Mouse (Mus musculus) NIH3T3 (cell line): Measurements from ENCODE around the gene Cyp11a1.

Source experiments
- DNase-seq: peaks from one replicate; pipeline ENCODE4 v3.0.0-alpha.2; 2012; ENCODE audit warnings: low read depth

Cyp11a1 gene

DNA sequence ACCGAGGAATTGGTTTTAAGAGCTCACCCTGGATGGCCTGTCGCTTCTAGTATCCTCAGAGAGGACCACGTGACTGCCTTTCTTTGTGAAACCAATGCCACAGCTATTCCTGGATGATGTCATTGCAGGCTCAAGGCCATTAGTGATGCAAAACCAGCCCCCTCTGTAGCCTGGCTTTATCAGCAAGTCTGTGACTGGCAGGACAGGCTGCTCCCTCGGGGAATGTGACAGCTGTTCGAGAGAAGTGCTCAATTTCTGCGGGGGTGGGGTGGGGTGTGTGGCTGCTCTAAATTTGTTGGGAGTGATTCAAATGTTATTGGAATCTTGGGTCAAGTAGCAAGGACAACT lies 2.8 kb downstream of the Cyp11a1 start:
- DNase-seq = peak; percentile 6

DNA sequence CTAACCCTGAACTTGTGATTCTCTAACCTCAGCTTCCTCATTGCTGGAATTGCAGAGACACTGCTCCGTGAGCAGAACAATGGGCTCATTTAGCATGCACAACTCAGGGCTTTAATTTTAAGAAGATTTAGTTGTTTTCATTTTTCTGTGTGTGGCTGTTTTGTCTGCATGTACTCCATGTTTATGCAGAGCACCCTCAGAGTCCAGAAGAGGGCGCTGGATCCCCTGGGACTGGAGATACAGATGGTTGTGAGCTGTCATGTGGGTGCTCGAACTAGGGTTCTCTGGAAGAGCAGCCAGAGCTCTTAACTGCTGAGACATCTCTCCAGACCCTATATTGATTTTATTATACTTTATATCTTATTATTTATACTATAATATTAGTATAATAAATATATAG lies 3.4 kb downstream of the Cyp11a1 start:
- DNase-seq = no peak

- DNase-seq = peak; percentile 21
These were observed 4.8 kb downstream of the Cyp11a1 start for GRCm38 (mm10) chr9:58011027-58011426.

DNA sequence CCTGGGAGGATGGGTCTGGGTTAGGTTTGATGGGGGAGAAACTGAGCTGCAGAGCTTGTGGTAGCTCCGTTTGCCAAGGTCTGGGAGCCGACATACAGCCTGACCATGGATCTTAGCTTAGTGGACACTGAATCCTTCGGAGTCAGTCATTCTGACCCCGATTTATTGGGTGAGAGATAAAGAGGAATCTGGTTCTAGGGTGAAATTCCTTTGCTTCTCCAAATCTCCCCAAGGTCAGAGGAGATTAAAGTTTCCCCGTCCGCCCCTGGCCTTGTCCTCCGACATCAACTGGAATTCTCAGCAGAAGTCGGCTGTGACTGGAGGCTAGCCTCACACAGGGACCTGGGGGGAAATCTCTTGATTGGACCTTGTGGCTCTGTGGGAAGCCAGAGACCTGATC lies 5.3 kb downstream of the Cyp11a1 start:
- DNase-seq = no peak

DNA sequence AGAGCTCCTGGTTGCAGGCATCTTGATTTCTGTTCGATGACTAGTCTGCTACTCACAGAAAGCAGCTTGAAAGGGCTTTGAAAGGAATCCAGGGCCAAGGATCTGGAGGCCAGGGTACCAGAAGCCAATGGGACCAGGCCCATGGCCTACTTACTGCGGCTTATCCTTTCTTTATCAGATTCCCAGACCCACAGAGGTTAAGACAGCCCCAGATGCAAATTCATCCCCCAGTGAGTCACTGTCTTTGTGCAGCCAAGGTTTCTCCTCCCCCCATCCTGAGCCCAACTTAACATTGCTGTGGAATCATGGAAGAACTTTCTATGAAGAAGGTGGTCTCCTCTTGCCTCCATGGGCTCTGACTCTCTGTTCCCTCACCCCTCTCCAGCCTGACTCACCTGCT lies 6.3 kb downstream of the Cyp11a1 start:
- no peak for DNase-seq

DNA sequence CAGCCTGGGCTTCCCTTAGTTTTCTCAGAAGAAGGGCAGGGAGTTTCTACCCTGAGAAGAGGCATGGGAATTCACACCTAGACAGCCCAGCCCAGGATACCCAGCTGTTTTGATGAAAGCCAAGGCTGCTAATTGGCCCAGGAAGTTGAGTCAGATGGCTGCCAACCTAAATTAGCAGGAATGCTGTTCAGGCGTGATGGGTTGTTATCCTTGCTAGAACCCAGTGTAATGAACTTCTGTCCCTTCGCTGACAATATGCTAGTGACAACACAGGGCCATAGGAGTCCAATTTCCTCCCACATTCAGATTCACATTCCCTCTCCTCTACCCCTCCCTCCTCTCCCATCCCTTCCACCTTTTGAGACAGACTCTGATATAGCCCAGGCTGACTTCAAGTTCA lies 6.7 kb downstream of the Cyp11a1 start:
- DNase-seq = no peak

- no peak for DNase-seq
These were observed 8.4 kb downstream of the Cyp11a1 start for GRCm38 (mm10) chr9:58014393-58015160.

GRCm38 (mm10) chr9:58015856-58016255 lies 9.6 kb downstream of the Cyp11a1 start:
- DNase-seq = no peak

- DNase-seq = no peak
These were observed 10.8 kb downstream of the Cyp11a1 start for GRCm38 (mm10) chr9:58016962-58017361.

DNA sequence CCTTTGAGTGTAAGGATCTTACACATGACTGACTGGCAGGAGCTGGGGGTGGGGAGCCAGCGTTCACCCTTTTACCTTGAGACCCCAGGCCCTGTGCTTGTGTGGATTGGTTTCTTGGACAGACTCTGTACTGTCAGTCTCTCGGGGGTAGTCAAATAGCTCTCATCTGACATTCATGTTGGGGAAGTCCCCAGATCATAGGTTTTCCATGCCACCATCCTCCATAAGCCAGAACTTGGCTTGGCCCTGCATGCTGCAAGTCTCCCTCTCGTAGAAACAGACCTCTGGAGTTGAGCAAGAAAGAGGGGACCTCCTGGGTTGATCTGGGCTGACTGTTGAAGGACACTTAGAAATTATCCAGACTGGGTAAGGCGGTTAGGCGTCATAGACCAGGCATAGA lies 12.2 kb downstream of the Cyp11a1 start:
- DNase-seq = no peak

DNA sequence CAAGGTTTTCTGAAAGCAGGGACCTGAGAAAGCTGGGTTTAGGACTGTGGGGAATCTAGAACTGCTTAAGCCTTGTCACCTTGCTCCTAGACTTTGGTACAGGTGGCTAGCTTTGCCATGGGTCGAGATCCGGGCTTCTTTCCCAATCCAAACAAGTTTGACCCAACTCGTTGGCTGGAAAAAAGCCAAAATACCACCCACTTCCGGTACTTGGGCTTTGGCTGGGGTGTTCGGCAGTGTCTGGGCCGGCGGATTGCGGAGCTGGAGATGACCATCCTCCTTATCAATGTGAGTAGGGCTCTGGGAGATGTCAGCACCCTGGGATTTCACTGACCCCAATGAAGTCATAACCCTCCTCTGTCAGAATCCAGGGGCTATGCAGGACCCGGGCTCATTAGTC lies 19.8 kb downstream of the Cyp11a1 start:
- DNase-seq = no peak

DNA sequence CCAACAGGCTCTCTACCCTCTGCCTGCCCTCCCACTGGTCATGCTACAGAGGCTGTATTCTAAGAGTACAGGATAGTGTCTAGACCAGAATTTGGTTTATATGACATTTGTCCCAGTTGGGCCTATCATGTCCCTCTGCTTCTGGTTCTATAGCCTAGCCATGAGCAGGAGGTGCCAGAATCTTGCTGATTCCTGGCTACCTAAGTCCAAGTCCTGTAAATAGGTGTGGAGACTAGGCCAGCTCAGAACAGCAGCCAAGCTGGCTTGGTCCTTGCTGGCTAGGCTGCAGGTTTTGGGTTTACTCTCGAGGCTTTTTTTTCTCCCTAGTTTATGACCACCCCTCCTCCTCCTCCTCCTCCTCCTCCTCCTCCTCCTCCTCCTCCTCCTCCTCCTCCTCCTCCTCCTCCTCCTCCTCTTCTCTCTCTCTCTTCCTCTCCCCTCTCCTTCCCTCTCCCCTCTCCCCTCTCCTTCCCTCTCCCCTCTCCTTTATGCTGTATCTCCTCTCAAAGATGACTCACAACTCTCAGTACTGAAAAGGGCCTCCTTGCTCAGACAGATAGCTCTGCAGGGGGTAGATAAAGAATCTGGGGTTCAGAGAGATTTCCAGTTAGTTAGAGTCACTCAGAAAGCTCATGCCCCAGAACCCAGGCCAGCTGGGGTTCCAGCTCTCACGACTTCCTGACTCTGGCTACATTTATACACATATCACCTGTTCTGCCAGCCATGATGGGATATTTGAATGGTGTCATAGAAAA lies 21.4 kb downstream of the Cyp11a1 start:
- no peak for DNase-seq

DNA sequence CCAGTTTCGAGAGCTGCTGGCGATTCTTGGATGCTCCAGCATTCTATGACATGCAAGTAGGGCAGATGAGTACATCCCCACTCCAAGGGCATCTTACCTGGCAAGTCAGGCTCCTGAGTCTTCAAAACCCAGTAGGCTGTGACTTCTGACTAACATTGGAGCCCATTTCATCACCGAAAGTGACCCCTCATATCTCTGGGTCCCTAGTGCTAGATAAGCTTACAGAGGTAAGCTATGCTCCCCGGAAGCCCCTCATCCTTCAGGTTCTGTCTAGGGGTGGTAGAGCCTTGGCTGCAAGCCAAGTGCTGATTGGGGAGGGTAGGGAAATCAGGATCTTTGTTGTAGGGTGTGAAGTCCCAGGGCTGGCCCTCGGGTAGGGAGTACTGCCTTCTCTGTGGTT lies 22.6 kb downstream of the Cyp11a1 start:
- DNase-seq = no peak

GRCm38 (mm10) chr9:58029635-58030034 lies 23.4 kb downstream of the Cyp11a1 start:
- DNase-seq = no peak

DNA sequence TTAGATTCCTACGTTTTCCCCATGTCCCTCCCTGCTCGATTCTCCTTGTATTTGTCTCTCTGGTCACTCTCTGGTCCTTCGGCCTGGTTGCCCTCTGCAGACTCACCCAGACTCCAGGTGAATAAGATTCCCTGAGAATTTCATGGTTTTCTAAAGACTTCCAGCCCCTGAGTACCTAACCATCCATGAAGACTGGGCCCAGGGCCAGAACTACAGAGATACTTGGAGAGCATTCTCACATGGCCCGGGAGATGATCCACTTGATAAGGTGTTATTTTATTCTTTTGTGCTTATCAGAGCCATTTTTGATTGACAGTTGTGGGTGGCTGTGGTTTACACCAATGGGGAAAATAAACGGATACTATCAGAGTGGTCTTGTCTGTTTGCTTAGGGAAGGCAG lies 25.7 kb downstream of the Cyp11a1 start:
- no peak for DNase-seq

DNA sequence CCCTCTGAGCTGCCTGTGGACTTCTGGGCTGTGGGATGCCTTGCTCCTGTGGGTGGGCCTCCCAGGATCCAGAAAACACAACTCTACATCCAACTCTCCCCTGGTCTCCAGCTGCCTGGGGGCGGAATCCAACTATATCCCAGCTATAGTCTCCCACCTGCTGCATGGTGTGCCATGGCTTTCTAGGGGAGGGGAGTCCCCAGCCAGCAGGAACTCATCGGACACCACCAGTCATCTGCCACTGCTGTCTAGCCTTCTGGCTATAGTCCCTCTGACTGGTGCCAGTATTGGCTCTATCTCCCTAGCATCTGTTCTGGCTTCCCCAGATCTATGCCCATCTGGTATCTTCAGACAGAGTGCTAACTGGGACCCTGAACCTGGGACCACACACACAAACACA lies 29.3 kb downstream of the Cyp11a1 start:
- DNase-seq = no peak

GRCm38 (mm10) chr9:58035951-58036698 lies 29.9 kb downstream of the Cyp11a1 start:
- DNase-seq = peak; percentile 39

DNA sequence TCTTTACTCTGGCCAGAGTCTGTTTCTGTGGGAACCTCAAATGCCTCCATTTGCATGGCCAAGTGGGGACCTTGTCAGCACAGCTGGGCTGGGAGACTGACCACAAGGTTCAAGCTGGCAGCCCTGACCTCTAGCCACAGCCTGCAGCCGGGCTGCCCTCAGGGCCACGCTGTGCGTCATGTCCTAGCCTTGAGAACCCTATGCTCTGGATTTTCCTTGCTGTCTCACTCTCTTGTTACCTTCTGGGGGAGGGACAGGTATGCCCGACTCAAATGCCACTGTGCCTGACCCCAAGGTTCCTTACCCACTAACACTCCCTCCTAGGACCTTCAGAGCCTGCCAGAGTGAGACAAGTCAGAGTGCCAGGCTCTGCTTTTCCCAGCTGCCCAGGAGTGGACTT lies 30.8 kb downstream of the Cyp11a1 start:
- no peak for DNase-seq

GRCm38 (mm10) chr9:58038500-58039168 lies 32.4 kb downstream of the Cyp11a1 start:
- peak; percentile 87 for DNase-seq

DNA sequence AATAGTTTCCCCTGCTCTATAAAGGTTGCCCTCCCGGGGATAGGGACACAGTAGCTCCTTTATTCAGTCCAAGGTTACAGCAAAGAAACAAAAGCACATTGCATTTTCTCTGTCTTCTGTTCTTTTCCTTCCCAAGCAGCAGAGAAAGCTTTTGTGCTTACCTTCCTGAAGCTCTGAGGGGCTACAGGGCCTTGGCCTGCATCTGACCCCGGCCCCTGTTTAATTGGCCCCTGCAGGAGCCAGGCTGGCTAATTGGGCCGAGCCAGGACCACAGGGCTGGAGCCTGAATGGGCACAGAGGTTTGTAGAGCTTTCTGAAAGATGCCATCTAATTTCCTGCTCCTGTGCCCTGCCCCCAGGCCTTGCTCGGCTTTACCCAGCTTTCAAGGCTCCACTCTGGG lies 34.8 kb downstream of the Cyp11a1 start:
- no peak for DNase-seq

GRCm38 (mm10) chr9:58042391-58042790 lies 36.2 kb downstream of the Cyp11a1 start:
- no peak for DNase-seq

GRCm38 (mm10) chr9:58043496-58044017 lies 37.3 kb downstream of the Cyp11a1 start:
- DNase-seq = peak; percentile 36
